Mouse (Mus musculus) cerebellum, postnatal 36 days (tissue): ENCODE results near the gene Rps10.
"Not testable (repeated sequence)": the region's sequence is repeated elsewhere in the genome, so short reads cannot be mapped to it uniquely, and the experiment has no call there.

Experiments used
- DNase-seq, 2 experiments: peaks; one replicate each; pipeline ENCODE4 v3.0.0; 2021 to 2022; ENCODE audit warnings: mixed read lengths in 2 of 2

Rps10 gene

GRCm38 (mm10) chr17:27643101-27643500 lies 6.6 kb upstream of the Rps10 start:
- peak; percentile 57 to 71 for DNase-seq

- DNase-seq, result peak; percentile 97
These were observed 6.1 kb upstream of the Rps10 start for GRCm38 (mm10) chr17:27642491-27643062.

GRCm38 (mm10) chr17:27639851-27640250 lies 3.4 kb upstream of the Rps10 start:
- DNase-seq, result not testable (repeated sequence)

- peak; percentile 70 for DNase-seq
These were observed 2.5 kb upstream of the Rps10 start for GRCm38 (mm10) chr17:27638921-27639332.

GRCm38 (mm10) chr17:27637333-27637732 lies 864 bp upstream of the Rps10 start:
- DNase-seq, result peak; percentile 35 to 44

- DNase-seq, result not testable (repeated sequence)
These were observed 930 bp downstream of the Rps10 start for GRCm38 (mm10) chr17:27635575-27635903.

GRCm38 (mm10) chr17:27634871-27635574 lies 1.4 kb downstream of the Rps10 start, which contains the start of gene RPS10-NUDT3:
Gene RPS10-NUDT3 (minus strand): TSS chr17:27635222.
- peak; percentile 84 to 91 for DNase-seq

GRCm38 (mm10) chr17:27629249-27630020 lies 7.0 kb downstream of the Rps10 start:
- DNase-seq, result peak; percentile 90 to 91

GRCm38 (mm10) chr17:27628376-27628775 lies 8.1 kb downstream of the Rps10 start:
- no peak for DNase-seq

GRCm38 (mm10) chr17:27627451-27627850 lies 9.0 kb downstream of the Rps10 start:
- DNase-seq, result no peak

GRCm38 (mm10) chr17:27626681-27627080 lies 9.8 kb downstream of the Rps10 start:
- DNase-seq, result no peak

GRCm38 (mm10) chr17:27625455-27626251 lies 10.8 kb downstream of the Rps10 start:
- DNase-seq, result no peak

GRCm38 (mm10) chr17:27623360-27624326 lies 12.8 kb downstream of the Rps10 start, which contains the start of gene Nudt3:
Gene Nudt3 (minus strand): TSS chr17:27623495.
- DNase-seq, result peak; percentile 89 to 92

- DNase-seq, result peak; percentile 61 to 67
These were observed 13.7 kb downstream of the Rps10 start for GRCm38 (mm10) chr17:27622611-27623359.

- peak in 1 of 2 experiments; percentile 36 for DNase-seq
These were observed 14.6 kb downstream of the Rps10 start for GRCm38 (mm10) chr17:27621705-27622531.

- DNase-seq, result no peak
These were observed 15.3 kb downstream of the Rps10 start for GRCm38 (mm10) chr17:27621161-27621560.

- no peak for DNase-seq
These were observed 21.1 kb downstream of the Rps10 start for GRCm38 (mm10) chr17:27615388-27615787.

- DNase-seq, result peak in 1 of 2 experiments; percentile 42
These were observed 23.5 kb downstream of the Rps10 start for GRCm38 (mm10) chr17:27613016-27613415.

- DNase-seq, result no peak
These were observed 24.5 kb downstream of the Rps10 start for GRCm38 (mm10) chr17:27611994-27612393.

- DNase-seq, result no peak
These were observed 25.0 kb downstream of the Rps10 start for GRCm38 (mm10) chr17:27611519-27611884.
